Mouse (Mus musculus) limb, embryonic 14.5 days (tissue): ENCODE data around the gene Scamp2. TPM values are rescaled to one million over a fixed set of nuclear protein-coding genes. Genes with fewer than 3 reads are reported as not detected.

Experiments used
- ATAC-seq: fragments of 200-750 bp; cut with Nextera tagmentation; 2 replicates; pipeline ENCODE4 v1.8.0; 2017; ENCODE audit warnings: low read depth, moderate number of reproducible peaks, moderate TSS enrichment; ENCODE audit not compliant: low FRiP score
- DNase-seq: peaks from one replicate; pipeline ENCODE4 v3.0.0-alpha.2; 2015; ENCODE audit warnings: low spot score
- H3K27ac ChIP-seq: fragments of 300-500 bp; sonication (generic); replicated peaks from 2 replicates; pipeline ENCODE4 v1.5.1; 2014; ENCODE audit warnings: low read depth, mild to moderate bottlenecking, low read length, moderate library complexity, mixed read lengths
- H3K27me3 ChIP-seq: fragments of 300-500 bp; sonication (generic); 2 replicates; pipeline ENCODE4 v1.6.1; 2014; ENCODE audit warnings: low read length, mixed read lengths; ENCODE audit not compliant: control insufficient read depth, insufficient read depth
- H3K36me3 ChIP-seq: fragments of 300-500 bp; sonication (generic); 2 replicates; pipeline ENCODE4 v1.6.1; 2014; ENCODE audit warnings: mild to moderate bottlenecking, low read length, moderate library complexity, mixed read lengths; ENCODE audit not compliant: control insufficient read depth, insufficient read depth
- H3K4me1 ChIP-seq: fragments of 300-500 bp; sonication (generic); 2 replicates; pipeline ENCODE4 v1.6.1; 2014; ENCODE audit warnings: antibody characterized with exemption, low read length, mixed read lengths; ENCODE audit not compliant: control insufficient read depth, insufficient read depth
- H3K4me2 ChIP-seq: fragments of 300-500 bp; sonication (generic); replicated peaks from 2 replicates; pipeline ENCODE4 v1.6.1; 2014; ENCODE audit warnings: low read depth, mild to moderate bottlenecking, low read length, moderate library complexity; ENCODE audit not compliant: severe bottlenecking
- H3K4me3 ChIP-seq: fragments of 300-500 bp; sonication (generic); replicated peaks from 2 replicates; pipeline ENCODE4 v1.5.1; 2014; ENCODE audit warnings: low read length
- H3K9ac ChIP-seq: fragments of 300-500 bp; sonication (generic); 2 replicates; pipeline ENCODE4 v1.6.1; 2014; ENCODE audit warnings: mild to moderate bottlenecking, low read depth, low read length, moderate library complexity; ENCODE audit not compliant: severe bottlenecking
- H3K9me3 ChIP-seq: fragments of 300-500 bp; sonication (generic); 2 replicates; pipeline ENCODE4 v1.6.1; 2016; ENCODE audit warnings: low read length; ENCODE audit not compliant: control insufficient read depth
- POLR2A ChIP-seq: fragments of 200-500 bp; IDR thresholded peaks from 2 replicates; pipeline ENCODE4 v1.8.0; 2012; ENCODE audit warnings: inconsistent platforms, mild to moderate bottlenecking, moderate library complexity, borderline replicate concordance; ENCODE audit not compliant: insufficient read depth, insufficient read length; ENCODE audit errors: extremely low read depth
- WGBS: fragments of 180-500 bp; shearing (Covaris S2); extraction: QIAGEN DNeasy Blood & Tissue Kit; methylation state at CpG from one replicate; pipeline ENCODE4 v1.1.7; 2014; 5-methylcytosine and 5-hydroxymethylcytosine counted together
- polyA plus RNA-seq, 2 experiments: library from polyadenylated mRNA; depleted of rRNA in 1 of 2; stranded (reverse) in 1 of 2; unstranded in 1 of 2; fragments of >200 nt; fragmentation: Nextera tagmentation in 1 of 2; extraction: Ambion mirVana in 1 of 2; gene quantifications; 2 replicates each; pipeline versions ENCODE4 v1.2.1 to v1.2.3; 2012 to 2014

The Scamp2 gene
- polyA plus RNA-seq, 2 experiments = 75.3 to 82.5 TPM

- 87% methylated on average over 6 of the region's 6 CpGs for WGBS
- Histone ChIP-seq H3K9me3 (no peaks in the 10 kb centered on the region), H3K36me3 (peaks cover 20% of the 10 kb centered on the region), H3K27ac (no peak overlapping the region), H3K9ac (no peak overlapping the region), H3K4me1 (peaks cover 27% of the 10 kb centered on the region), H3K4me3 (no peak overlapping the region), H3K4me2 (no peak overlapping the region), H3K27me3 (no peaks in the 10 kb centered on the region)
- DNase-seq = no peak
- no peak for ATAC-seq
- TF ChIP-seq POLR2A = no peak
Measured at GRCm38 (mm10) chr9:57564609-57565008, 3.9 kb downstream of the Scamp2 start.

GRCm38 (mm10) chr9:57565741-57566221 is 5.0 kb downstream of the Scamp2 start:
- Histone ChIP-seq H3K27ac (peak overlapping the region; percentile 81), H3K27me3 (no peaks in the 10 kb centered on the region), H3K9ac (peak overlapping the region; percentile 3; the same call in 1 of the 2 replicates), H3K9me3 (no peaks in the 10 kb centered on the region), H3K4me1 (peaks cover 27% of the 10 kb centered on the region), H3K36me3 (peaks cover 25% of the 10 kb centered on the region), H3K4me3 (no peak overlapping the region), H3K4me2 (peak overlapping the region; percentile 18)
- ATAC-seq (peak; percentile 48), DNase-seq (peak; percentile 70)
- no peak for TF ChIP-seq POLR2A
- 34% methylated on average over 10 of the region's 10 CpGs for WGBS

DNA sequence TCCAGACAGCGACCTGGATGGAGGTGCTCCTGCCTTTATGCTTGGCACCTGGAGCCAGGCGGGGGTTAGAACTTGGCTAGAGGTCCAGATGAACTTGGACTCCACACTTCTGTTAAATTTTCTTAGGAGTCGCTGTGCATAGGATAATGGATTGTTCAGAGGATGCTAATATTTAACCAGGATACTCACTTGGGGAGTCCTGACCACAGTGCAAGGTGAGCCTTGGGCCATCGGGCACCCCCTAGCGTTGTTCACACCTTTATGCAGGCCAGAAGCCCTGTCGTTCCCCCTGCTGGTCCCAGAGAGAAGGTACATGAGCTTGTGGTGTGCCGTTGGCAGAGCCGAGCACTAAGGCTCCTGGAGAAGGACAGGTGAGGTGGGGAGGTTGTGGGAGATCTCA is 6.1 kb downstream of the Scamp2 start:
- DNase-seq (no peak), ATAC-seq (no peak)
- Histone ChIP-seq H3K4me1 (peaks cover 20% of the 10 kb centered on the region), H3K27me3 (no peaks in the 10 kb centered on the region), H3K4me3 (no peak overlapping the region), H3K9me3 (no peaks in the 10 kb centered on the region), H3K4me2 (no peak overlapping the region), H3K27ac (peak overlapping the region; percentile 81), H3K9ac (no peak overlapping the region), H3K36me3 (peaks cover 25% of the 10 kb centered on the region)
- 55% methylated on average over 8 of the region's 8 CpGs for WGBS
- no peak for TF ChIP-seq POLR2A

- no peak for DNase-seq
- H3K4me1 ChIP-seq = peaks cover 12% of the 10 kb centered on the region; the same call in 1 of the 2 replicates
- no peak overlapping the region for H3K4me3 ChIP-seq
- H3K36me3 ChIP-seq = peaks cover 25% of the 10 kb centered on the region
- no peak for TF ChIP-seq POLR2A
- no peaks in the 10 kb centered on the region for H3K9me3 ChIP-seq
- WGBS = 92% methylated on average over 6 of the region's 6 CpGs
- ATAC-seq = no peak
- H3K9ac ChIP-seq = no peak overlapping the region
- H3K4me2 ChIP-seq = no peak overlapping the region
- no peaks in the 10 kb centered on the region for H3K27me3 ChIP-seq
- no peak overlapping the region for H3K27ac ChIP-seq
Measured at GRCm38 (mm10) chr9:57568500-57568899, 7.8 kb downstream of the Scamp2 start.

DNA sequence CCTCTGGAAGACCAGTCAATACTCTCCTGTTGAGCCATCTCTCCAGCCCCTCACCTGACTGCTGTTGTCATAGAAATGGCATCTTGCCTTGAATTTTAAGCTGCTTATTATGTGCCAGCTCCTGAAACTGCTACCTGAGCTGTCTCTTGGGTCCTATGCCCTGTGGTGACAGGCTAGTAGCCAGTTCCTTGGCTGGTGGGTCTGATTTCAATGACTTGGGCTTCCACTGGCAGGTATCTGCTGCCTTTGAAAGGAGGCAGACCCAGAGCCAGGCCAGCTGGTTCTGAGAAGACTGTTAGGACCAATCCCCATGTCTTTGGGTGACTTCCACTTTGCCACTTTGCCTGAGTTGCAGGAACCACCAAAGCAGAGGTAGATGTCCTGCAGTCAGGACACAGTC is 13.7 kb downstream of the Scamp2 start:
- no peak overlapping the region for H3K4me2 ChIP-seq
- H3K27ac ChIP-seq = no peak overlapping the region
- no peaks in the 10 kb centered on the region for H3K9me3 ChIP-seq
- no peak for TF ChIP-seq POLR2A
- no peak overlapping the region for H3K9ac ChIP-seq
- no peaks in the 10 kb centered on the region for H3K27me3 ChIP-seq
- ATAC-seq (no peak), DNase-seq (no peak)
- no peak overlapping the region for H3K4me3 ChIP-seq
- peaks cover 32% of the 10 kb centered on the region for H3K36me3 ChIP-seq
- H3K4me1 ChIP-seq = no peaks in the 10 kb centered on the region

GRCm38 (mm10) chr9:57575577-57575976 is 14.8 kb downstream of the Scamp2 start:
- H3K27ac ChIP-seq = no peak overlapping the region
- H3K4me1 ChIP-seq = no peaks in the 10 kb centered on the region
- no peak overlapping the region for H3K4me2 ChIP-seq
- no peak overlapping the region for H3K4me3 ChIP-seq
- H3K9me3 ChIP-seq = no peaks in the 10 kb centered on the region
- no peak for TF ChIP-seq POLR2A
- no peaks in the 10 kb centered on the region for H3K27me3 ChIP-seq
- DNase-seq (no peak), ATAC-seq (no peak)
- 80% methylated on average over 3 of the region's 3 CpGs for WGBS
- no peak overlapping the region for H3K9ac ChIP-seq
- peaks cover 36% of the 10 kb centered on the region for H3K36me3 ChIP-seq
